Mouse (Mus musculus) CH12.LX (cell line): ENCODE measurements at regions not wholly inside any gene's neighbourhood (a gene's known extent, or its start where the extent isn't known, plus 50 kb on each side); places are given as distances from the start of the nearest gene placed in this dataset.

ENCODE experiments used
- DNase-seq: peaks from one replicate; pipeline ENCODE4 v3.0.0-alpha.2; 2013; ENCODE audit errors: extremely low read depth
- H3K27ac ChIP-seq: 2 replicates; pipeline ENCODE4 v1.5.1; 2012; ENCODE audit warnings: low read depth, mild to moderate bottlenecking, control low read depth, moderate library complexity; ENCODE audit not compliant: insufficient read depth
- H3K27me3 ChIP-seq: replicated peaks from 2 replicates; pipeline ENCODE3; 2012; ENCODE audit warnings: inconsistent platforms
- H3K36me3 ChIP-seq, 2 experiments: replicated peaks in 1 of 2; 2 replicates each; pipeline versions ENCODE3 to v1.6.1; 2012; ENCODE audit warnings: inconsistent platforms in 1 of 2, low read length in 1 of 2, mild to moderate bottlenecking in 1 of 2, mixed read lengths in 1 of 2, moderate library complexity in 1 of 2; ENCODE audit not compliant: control insufficient read depth in 1 of 2, insufficient read depth in 1 of 2
- H3K4me1 ChIP-seq, 2 experiments: 2 replicates each; pipeline ENCODE4 v1.6.1; 2012; ENCODE audit warnings: inconsistent platforms in 1 of 2, moderate library complexity in 1 of 2; ENCODE audit not compliant: insufficient read depth in 2 of 2, control insufficient read depth in 1 of 2
- H3K4me2 ChIP-seq: 2 replicates; pipeline ENCODE4 v1.6.1; 2012; ENCODE audit warnings: low read depth, mild to moderate bottlenecking, control low read depth; ENCODE audit not compliant: poor library complexity, insufficient read depth, severe bottlenecking
- H3K4me3 ChIP-seq, 3 experiments: fragments of 150-350 bp in 1 of 3; sonication (generic) in 1 of 3; replicated peaks in 1 of 3; 2 replicates each; pipeline versions ENCODE3 to v1.5.1; 2011 to 2012; ENCODE audit warnings: low read depth in 2 of 3, low read length in 2 of 3, mild to moderate bottlenecking in 2 of 3, moderate library complexity in 2 of 3, control low read depth in 1 of 3, improper control_type of control experiment in 1 of 3, inconsistent platforms in 1 of 3, mixed read lengths in 1 of 3; ENCODE audit not compliant: poor library complexity in 1 of 3
- H3K79me2 ChIP-seq: replicated peaks from 2 replicates; pipeline ENCODE4 v1.6.1; 2012; ENCODE audit warnings: mild to moderate bottlenecking, moderate library complexity; ENCODE audit not compliant: control insufficient read depth, poor library complexity, insufficient read depth, severe bottlenecking; ENCODE audit errors: extremely low read depth
- H3K9ac ChIP-seq: 2 replicates; pipeline ENCODE4 v1.6.1; 2012; ENCODE audit warnings: low read depth, mild to moderate bottlenecking, control low read depth, moderate library complexity; ENCODE audit not compliant: insufficient read depth
- H3K9me3 ChIP-seq: replicated peaks from 2 replicates; pipeline ENCODE3; 2012; ENCODE audit warnings: low read length, inconsistent platforms, mixed read lengths
- BHLHE40 ChIP-seq: IDR thresholded peaks from 2 replicates; pipeline ENCODE4 v1.6.1; 2011; ENCODE audit warnings: mild to moderate bottlenecking, low read depth, low read length, improper control_type of control experiment
- CHD2 ChIP-seq: IDR thresholded peaks from 2 replicates; pipeline ENCODE4 v1.6.1; 2011; ENCODE audit warnings: low read length, improper control_type of control experiment
- E2F4 ChIP-seq: IDR thresholded peaks from 2 replicates; pipeline ENCODE4 v1.6.1; 2011; ENCODE audit warnings: low read depth, low read length, improper control_type of control experiment; ENCODE audit not compliant: insufficient replicate concordance
- EP300 ChIP-seq: IDR thresholded peaks from 2 replicates; pipeline ENCODE4 v1.6.1; 2011; ENCODE audit warnings: low read length, improper control_type of control experiment
- GABPA ChIP-seq: IDR thresholded peaks from 2 replicates; pipeline ENCODE4 v1.6.1; 2012; ENCODE audit warnings: low read depth, low read length, improper control_type of control experiment, inconsistent platforms; ENCODE audit not compliant: insufficient replicate concordance
- JUN ChIP-seq: IDR thresholded peaks from 2 replicates; pipeline ENCODE4 v1.6.1; 2011; ENCODE audit warnings: low read depth, mild to moderate bottlenecking, low read length, improper control_type of control experiment, moderate library complexity; ENCODE audit not compliant: insufficient read depth
- JUND ChIP-seq: conservative IDR thresholded peaks from 2 replicates; pipeline ENCODE4 v1.6.1; 2011; ENCODE audit warnings: low read depth, low read length, improper control_type of control experiment
- MEF2A ChIP-seq: IDR thresholded peaks from 2 replicates; pipeline ENCODE4 v1.6.1; 2014; ENCODE audit warnings: low read depth, mild to moderate bottlenecking, inconsistent platforms, low read length, improper control_type of control experiment, borderline replicate concordance
- NRF1 ChIP-seq: IDR thresholded peaks from 2 replicates; pipeline ENCODE4 v1.6.1; 2014; ENCODE audit warnings: low read depth, mild to moderate bottlenecking, inconsistent platforms, low read length, improper control_type of control experiment, moderate library complexity
- PAX5 ChIP-seq: IDR thresholded peaks from 2 replicates; pipeline ENCODE4 v1.6.1; 2012; ENCODE audit warnings: low read length, inconsistent platforms, mixed read lengths
- POLR2A ChIP-seq: IDR thresholded peaks from 2 replicates; pipeline ENCODE4 v1.6.1; 2011; ENCODE audit warnings: low read depth, mild to moderate bottlenecking, improper control_type of control experiment, low read length
- SIN3A ChIP-seq: IDR thresholded peaks from 2 replicates; pipeline ENCODE4 v1.6.1; 2012; ENCODE audit warnings: low read length, improper control_type of control experiment, inconsistent platforms
- USF1 ChIP-seq: IDR thresholded peaks from 2 replicates; pipeline ENCODE4 v1.6.1; 2014; ENCODE audit warnings: low read depth, mild to moderate bottlenecking, inconsistent platforms, low read length, improper control_type of control experiment
- ZKSCAN1 ChIP-seq: IDR thresholded peaks from 2 replicates; pipeline ENCODE4 v1.6.1; 2012; ENCODE audit warnings: low read depth, inconsistent platforms, low read length, improper control_type of control experiment, borderline replicate concordance
- ZMIZ1 ChIP-seq: IDR thresholded peaks from 2 replicates; pipeline ENCODE4 v1.6.1; 2012; ENCODE audit warnings: low read depth, mild to moderate bottlenecking, inconsistent platforms, low read length, improper control_type of control experiment
- dilution Hi-C: fragments of 300-500 bp; cut with MboI; formaldehyde crosslinking; loops from 2 replicates; pipeline ENCODE4 v1.14.3; 2020; ENCODE audit warnings: low sequenced_read_pairs; ENCODE audit not compliant: extremely low pct_unique_long_range_greater_than_20kb, extremely low pct_ligation_motif_present
- in situ Hi-C: fragments of 300-500 bp; cut with MboI; formaldehyde crosslinking; loops from 3 replicates; pipeline ENCODE4 v1.14.3; 2019; ENCODE audit warnings: low sequenced_read_pairs, low pct_ligation_motif_present, low pct_unique_long_range_greater_than_20kb, mixed read lengths

DNA sequence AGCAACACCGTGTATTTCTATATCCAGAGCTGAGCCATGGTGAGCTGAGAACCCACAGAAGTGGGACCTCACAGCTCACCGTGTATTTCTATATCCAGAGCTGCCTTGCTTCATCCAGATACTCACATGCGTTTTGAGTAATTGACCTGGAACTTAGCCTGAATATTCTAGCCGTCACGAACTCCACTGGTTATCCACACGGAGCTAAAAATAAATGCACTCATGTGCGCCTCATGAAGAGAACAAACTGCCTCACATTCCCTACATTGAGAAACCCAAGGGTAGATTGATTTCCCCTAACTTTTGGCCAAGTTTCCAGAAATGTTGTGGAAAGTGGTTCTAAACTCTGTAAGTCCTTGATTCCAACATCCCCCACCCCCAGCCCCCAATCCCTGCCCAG, 62.4 kb upstream of the Cnksr3 start:
- H3K9ac ChIP-seq: no peak overlapping the region
- no peak for DNase-seq
- H3K9me3 ChIP-seq: no peaks in the 10 kb centered on the region
- H3K27ac ChIP-seq: no peak overlapping the region
- no peak overlapping the region for H3K4me2 ChIP-seq
- no peaks in the 10 kb centered on the region for H3K79me2 ChIP-seq
- H3K36me3 ChIP-seq: no peaks in the 10 kb centered on the region
- dilution Hi-C loops: no loop called here
- TF ChIP-seq JUN (no peak), E2F4 (no peak), NRF1 (no peak), JUND (no peak), GABPA (no peak), BHLHE40 (no peak), ZKSCAN1 (no peak), USF1 (no peak), CHD2 (no peak)
- TF ChIP-seq, all 38 proteins: peak for 0
- in situ Hi-C loops: no loop called here
- H3K27me3 ChIP-seq: no peaks in the 10 kb centered on the region
- no peak overlapping the region for H3K4me3 ChIP-seq
- H3K4me1 ChIP-seq: peaks cover 0 to 6% of the 10 kb centered on the region in 2 experiments; a peak in 1 of 4 replicates

DNA sequence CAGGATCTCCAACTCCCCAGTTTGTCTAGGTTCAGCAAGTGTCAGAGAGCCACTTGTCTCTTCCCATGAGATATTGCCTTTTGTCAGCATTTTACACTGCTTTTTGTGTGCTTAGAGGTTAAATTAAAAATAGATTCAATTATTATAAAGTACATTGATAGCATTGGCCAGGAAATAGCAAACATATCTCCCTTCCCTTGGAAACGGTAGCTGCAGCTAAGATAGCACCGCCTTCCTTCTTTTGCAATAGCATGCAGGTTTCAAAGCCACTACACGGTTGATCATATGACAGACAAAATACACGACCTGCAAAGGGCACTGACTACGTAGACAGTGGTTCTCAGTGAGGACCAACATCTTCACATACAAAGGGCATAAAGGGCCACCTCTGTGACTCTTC, 59.1 kb upstream of the Cnksr3 start:
- no peak for TF ChIP-seq SIN3A
- no peak for TF ChIP-seq PAX5
- no peak for TF ChIP-seq POLR2A
- TF ChIP-seq CHD2: no peak
- TF ChIP-seq ZMIZ1: no peak
- no peak for TF ChIP-seq MEF2A
- TF ChIP-seq EP300: no peak
- TF ChIP-seq, all 38 proteins: peak for 0
- dilution Hi-C loops: no loop called here
- no peaks in the 10 kb centered on the region for H3K27me3 ChIP-seq

More for the DNA sequence above, 59.1 kb upstream of the Cnksr3 start:
- H3K36me3 ChIP-seq: no peaks in the 10 kb centered on the region
- H3K79me2 ChIP-seq: no peaks in the 10 kb centered on the region
- no peak overlapping the region for H3K27ac ChIP-seq
- H3K9ac ChIP-seq: no peak overlapping the region
- in situ Hi-C loops: no loop called here
- no peaks in the 10 kb centered on the region for H3K9me3 ChIP-seq
- no peak for DNase-seq
- no peak overlapping the region for H3K4me2 ChIP-seq
- peaks cover 0 to 6% of the 10 kb centered on the region in 2 experiments; a peak in 1 of 4 replicates for H3K4me1 ChIP-seq
- no peak overlapping the region for H3K4me3 ChIP-seq
